Mouse (Mus musculus) midbrain, embryonic 16.5 days (tissue): ENCODE results near the gene Impad1. TPM values are rescaled to one million over a fixed set of nuclear protein-coding genes. Genes with fewer than 3 reads are reported as not detected.

Experiments used
- ATAC-seq: fragments of 200-750 bp; cut with Nextera tagmentation; 2 replicates; pipeline ENCODE4 v1.8.0; 2017; ENCODE audit warnings: moderate TSS enrichment
- H3K27ac ChIP-seq: fragments of 300-500 bp; sonication (generic); 2 replicates; pipeline ENCODE4 v1.5.1; 2014; ENCODE audit warnings: mild to moderate bottlenecking, low read length, mixed read lengths
- H3K27me3 ChIP-seq: fragments of 300-500 bp; sonication (generic); 2 replicates; pipeline ENCODE4 v1.6.1; 2014; ENCODE audit warnings: low read depth, low read length, mixed read lengths; ENCODE audit not compliant: control insufficient read depth, insufficient read depth
- H3K36me3 ChIP-seq: fragments of 300-500 bp; sonication (generic); 2 replicates; pipeline ENCODE4 v1.6.1; 2014; ENCODE audit warnings: mild to moderate bottlenecking, low read length, moderate library complexity, mixed read lengths; ENCODE audit not compliant: control insufficient read depth, insufficient read depth
- H3K4me1 ChIP-seq: fragments of 300-500 bp; sonication (generic); 2 replicates; pipeline ENCODE4 v1.6.1; 2014; ENCODE audit warnings: mild to moderate bottlenecking, low read length, mixed read lengths; ENCODE audit not compliant: control insufficient read depth, insufficient read depth
- H3K4me2 ChIP-seq: fragments of 300-500 bp; sonication (generic); 2 replicates; pipeline ENCODE4 v1.6.1; 2014; ENCODE audit warnings: mild to moderate bottlenecking, low read length, mixed read lengths
- H3K4me3 ChIP-seq: fragments of 300-500 bp; sonication (generic); 2 replicates; pipeline ENCODE4 v1.5.1; 2014; ENCODE audit warnings: low read depth, mild to moderate bottlenecking, low read length, moderate library complexity, mixed read lengths
- H3K9ac ChIP-seq: fragments of 300-500 bp; sonication (generic); 2 replicates; pipeline ENCODE4 v1.6.1; 2014; ENCODE audit warnings: low read depth, low read length, mixed read lengths
- H3K9me3 ChIP-seq: fragments of 300-500 bp; sonication (generic); replicated peaks from 2 replicates; pipeline ENCODE4 v1.6.1; 2014; ENCODE audit warnings: mild to moderate bottlenecking, low read length, mixed read lengths; ENCODE audit not compliant: control insufficient read depth, poor library complexity, severe bottlenecking
- WGBS: fragments of 180-500 bp; shearing (Covaris S2); extraction: QIAGEN DNeasy Blood & Tissue Kit; methylation state at CpG from one replicate; pipeline ENCODE4 v1.1.7; 2014; 5-methylcytosine and 5-hydroxymethylcytosine counted together
- polyA plus RNA-seq: library from polyadenylated mRNA; unstranded; fragments of >200 nt; fragmentation: Nextera tagmentation; extraction: Ambion mirVana; gene quantifications from 2 replicates; pipeline ENCODE4 v1.2.1, GENCODE M21; 2015

The Impad1 gene
- polyA plus RNA-seq, 1 experiment from 2014 or later = 41.7 TPM

- H3K4me3 ChIP-seq = no peak overlapping the region
- H3K36me3 ChIP-seq = no peaks in the 10 kb centered on the region
- H3K4me1 ChIP-seq = no peaks in the 10 kb centered on the region
- no peaks in the 10 kb centered on the region for H3K9me3 ChIP-seq
- WGBS = 80% methylated on average over 8 of the region's 8 CpGs
- H3K27me3 ChIP-seq = no peaks in the 10 kb centered on the region
- no peak overlapping the region for H3K9ac ChIP-seq
- no peak for ATAC-seq
- H3K27ac ChIP-seq = no peak overlapping the region
- no peak overlapping the region for H3K4me2 ChIP-seq
These were observed 69.3 kb downstream of the Impad1 start for GRCm38 (mm10) chr4:4723821-4724220.

DNA sequence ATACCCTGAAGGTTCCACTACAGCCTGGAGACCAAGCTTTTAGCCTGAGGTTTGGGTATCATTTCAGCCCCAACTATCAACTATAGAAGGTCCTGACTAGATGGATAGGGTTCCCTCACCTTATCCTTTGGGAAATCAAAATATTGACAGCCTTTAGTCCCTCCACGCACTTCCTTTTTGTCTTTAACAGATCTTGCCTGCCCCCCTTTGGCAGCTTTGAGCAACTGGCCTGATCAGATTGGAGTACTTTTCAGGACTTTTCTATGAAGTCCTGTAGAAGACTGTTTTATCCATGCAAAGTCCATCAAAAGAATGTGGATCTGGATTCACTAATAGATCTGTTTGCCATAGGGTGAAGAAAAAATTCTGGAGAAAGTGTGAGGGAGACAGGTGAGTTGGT is 71.1 kb downstream of the Impad1 start:
- H3K4me2 ChIP-seq = no peak overlapping the region
- H3K9me3 ChIP-seq = no peaks in the 10 kb centered on the region
- no peaks in the 10 kb centered on the region for H3K36me3 ChIP-seq
- H3K27me3 ChIP-seq = no peaks in the 10 kb centered on the region
- no peak overlapping the region for H3K9ac ChIP-seq
- no peaks in the 10 kb centered on the region for H3K4me1 ChIP-seq
- no peak overlapping the region for H3K27ac ChIP-seq
- ATAC-seq = no peak
- H3K4me3 ChIP-seq = no peak overlapping the region
- WGBS = 46% methylated on average over 1 of the region's 1 CpGs

DNA sequence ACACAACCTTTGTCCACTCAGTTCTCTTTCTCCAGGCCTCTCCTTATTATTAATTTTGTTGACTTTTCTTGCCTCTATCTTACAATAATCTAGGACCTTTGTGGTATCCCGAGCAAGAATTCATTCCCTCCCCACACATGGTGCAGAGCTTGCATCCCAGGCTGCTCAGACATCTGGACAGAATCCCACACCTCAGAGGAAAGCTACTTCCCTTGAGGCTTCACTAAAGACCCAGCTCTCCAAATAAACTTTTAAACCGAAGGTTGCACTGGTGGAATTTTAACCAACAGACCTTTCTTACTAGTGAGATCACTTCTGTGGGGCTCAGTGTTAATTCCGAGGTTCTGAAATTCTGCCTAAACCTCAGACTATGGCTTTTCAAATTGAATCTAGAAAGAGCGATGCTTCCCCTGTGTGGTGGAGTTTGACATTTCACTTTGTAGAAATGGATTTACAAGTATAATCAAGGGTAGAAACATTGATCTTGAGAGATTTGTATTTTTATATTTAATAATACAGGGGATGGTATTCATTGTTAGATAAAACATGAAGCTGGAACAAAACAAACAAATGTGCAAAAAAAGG is 75.3 kb downstream of the Impad1 start:
- no peaks in the 10 kb centered on the region for H3K36me3 ChIP-seq
- WGBS = 66% methylated on average over 4 of the region's 4 CpGs

More for the DNA sequence above, 75.3 kb downstream of the Impad1 start:
- H3K9ac ChIP-seq = no peak overlapping the region
- H3K9me3 ChIP-seq = no peaks in the 10 kb centered on the region
- no peak overlapping the region for H3K4me3 ChIP-seq
- no peak overlapping the region for H3K4me2 ChIP-seq
- H3K27ac ChIP-seq = no peak overlapping the region
- H3K27me3 ChIP-seq = no peaks in the 10 kb centered on the region
- no peaks in the 10 kb centered on the region for H3K4me1 ChIP-seq
- no peak for ATAC-seq
